Mouse (Mus musculus): ENCODE measurements around the gene Zfp239.
A peak's percentile ranks its signal among the peaks of the same experiment; 100 is the strongest.

DNA sequence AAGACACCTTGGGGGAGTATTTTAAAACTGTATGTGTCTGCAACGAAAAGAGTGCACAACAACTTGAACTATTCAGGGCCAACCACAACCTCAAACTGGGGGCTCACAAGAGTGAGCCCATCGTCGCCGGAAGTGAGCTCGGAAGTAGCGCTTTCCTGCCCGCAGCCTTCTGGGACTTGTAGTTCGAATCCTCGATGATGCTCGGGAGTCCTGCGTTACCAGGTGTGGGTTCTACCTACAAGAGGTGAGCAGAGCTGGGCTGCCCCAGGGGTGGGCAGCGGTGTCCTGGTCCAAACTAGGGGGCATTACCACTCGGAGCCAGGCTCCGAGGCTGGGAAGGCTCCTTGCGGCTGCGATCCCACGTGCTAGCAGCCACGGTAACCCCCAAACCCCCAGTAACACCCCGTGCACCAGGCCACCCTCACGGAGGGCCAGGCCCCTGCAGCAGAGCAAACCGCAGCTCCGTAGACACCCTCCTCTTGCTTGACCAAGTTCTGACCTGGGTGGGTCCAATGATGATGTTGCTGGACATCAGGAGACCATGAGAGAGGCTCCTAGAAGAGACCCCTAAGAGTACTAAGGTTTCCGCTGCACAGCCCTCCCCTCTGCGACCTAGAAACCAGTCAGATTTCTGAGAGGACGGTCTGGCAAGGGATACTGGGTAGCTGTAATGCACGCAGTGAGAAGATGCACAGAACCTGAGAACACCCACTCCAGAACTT is 1.2 kb downstream of the Zfp239 start:
- TF ChIP-seq CTCF (IDR thresholded peaks at IDR 0.05; ENCODE audit: borderline replicate concordance, insufficient read depth, low read depth, low read length) (no peak), POLR2A (IDR thresholded peaks at IDR 0.05; ENCODE audit: borderline replicate concordance, insufficient read depth, low read length) (peak; percentile 43; the same call in 1 of the 2 replicates)

Measured in cerebellum, adult 2 months (tissue).